Mouse (Mus musculus): ENCODE data around the gene Notch1. TPM values are rescaled to one million over a fixed set of nuclear protein-coding genes. Genes with fewer than 3 reads are reported as not detected.
A peak's percentile ranks its signal among the peaks of the same experiment; 100 is the strongest.

The Notch1 gene
- polyA plus RNA-seq, 1 experiment from 2014 or later: 14.1 TPM

GRCm38 (mm10) chr2:26483230-26483869, 33.1 kb downstream of the Notch1 start:
- Histone ChIP-seq H3K27me3 (ENCODE audit: control insufficient read depth, insufficient read depth, low read length) (no peaks in the 10 kb centered on the region), H3K36me3 (ENCODE audit: control insufficient read depth, insufficient read depth, low read length) (peaks cover 21% of the 10 kb centered on the region), H3K4me1 (ENCODE audit: control insufficient read depth, insufficient read depth, low read length) (peaks cover 62% of the 10 kb centered on the region), H3K4me3 (replicated peaks; ENCODE audit: low read length) (no peak overlapping the region), H3K27ac (ENCODE audit: low read length) (peak overlapping the region; percentile 83), H3K9me3 (replicated peaks; ENCODE audit: control insufficient read depth, low read length) (no peaks in the 10 kb centered on the region), H3K4me2 (ENCODE audit: low read depth, low read length) (no peak overlapping the region; the same call in 1 of the 2 replicates), H3K9ac (ENCODE audit: low read length) (peak overlapping the region; percentile 36; the same call in 1 of the 2 replicates)
- no peak for ATAC-seq (ENCODE audit: insufficient read depth, low FRiP score)
- WGBS: 49% methylated on average over 13 of the region's 13 CpGs

GRCm38 (mm10) chr2:26482824-26483223, 33.6 kb downstream of the Notch1 start:
- Histone ChIP-seq H3K4me1 (ENCODE audit: control insufficient read depth, insufficient read depth, low read length) (peaks cover 57% of the 10 kb centered on the region), H3K9ac (ENCODE audit: low read length) (0 out of 2 replicates have a peak overlapping the region, but pooled peaks have one; percentile 36), H3K4me2 (ENCODE audit: low read depth, low read length) (peak overlapping the region; percentile 22; the same call in 1 of the 2 replicates), H3K27ac (ENCODE audit: low read length) (peak overlapping the region; percentile 83), H3K4me3 (replicated peaks; ENCODE audit: low read length) (no peak overlapping the region), H3K36me3 (ENCODE audit: control insufficient read depth, insufficient read depth, low read length) (peaks cover 24% of the 10 kb centered on the region), H3K9me3 (replicated peaks; ENCODE audit: control insufficient read depth, low read length) (no peaks in the 10 kb centered on the region), H3K27me3 (ENCODE audit: control insufficient read depth, insufficient read depth, low read length) (no peaks in the 10 kb centered on the region)
- WGBS: 60% methylated on average over 3 of the region's 3 CpGs
- ATAC-seq (ENCODE audit: insufficient read depth, low FRiP score): no peak

- H3K9me3 ChIP-seq (replicated peaks; ENCODE audit: control insufficient read depth, low read length): no peaks in the 10 kb centered on the region
- H3K36me3 ChIP-seq (ENCODE audit: control insufficient read depth, insufficient read depth, low read length): peaks cover 32% of the 10 kb centered on the region
- H3K27ac ChIP-seq (ENCODE audit: low read length): peak overlapping the region; percentile 83
- peak overlapping the region; percentile 26; the same call in 1 of the 2 replicates for H3K4me2 ChIP-seq (ENCODE audit: low read depth, low read length)
- no peak overlapping the region; the same call in 1 of the 2 replicates for H3K4me3 ChIP-seq (replicated peaks; ENCODE audit: low read length)
- WGBS: 57% methylated on average over 10 of the region's 10 CpGs
- H3K4me1 ChIP-seq (ENCODE audit: control insufficient read depth, insufficient read depth, low read length): peaks cover 48% of the 10 kb centered on the region
- peak overlapping the region; percentile 44; the same call in 1 of the 2 replicates for H3K9ac ChIP-seq (ENCODE audit: low read length)
- no peaks in the 10 kb centered on the region for H3K27me3 ChIP-seq (ENCODE audit: control insufficient read depth, insufficient read depth, low read length)
- ATAC-seq (ENCODE audit: insufficient read depth, low FRiP score): peak; percentile 81
Measured at GRCm38 (mm10) chr2:26481724-26482495, 34.6 kb downstream of the Notch1 start.

GRCm38 (mm10) chr2:26480911-26481310, 35.6 kb downstream of the Notch1 start:
- Histone ChIP-seq H3K9me3 (replicated peaks; ENCODE audit: control insufficient read depth, low read length) (no peaks in the 10 kb centered on the region), H3K4me3 (replicated peaks; ENCODE audit: low read length) (no peak overlapping the region), H3K27me3 (ENCODE audit: control insufficient read depth, insufficient read depth, low read length) (no peaks in the 10 kb centered on the region), H3K4me1 (ENCODE audit: control insufficient read depth, insufficient read depth, low read length) (peaks cover 38% of the 10 kb centered on the region), H3K4me2 (ENCODE audit: low read depth, low read length) (no peak overlapping the region), H3K9ac (ENCODE audit: low read length) (no peak overlapping the region), H3K27ac (ENCODE audit: low read length) (peak overlapping the region; percentile 69; the same call in 1 of the 2 replicates), H3K36me3 (ENCODE audit: control insufficient read depth, insufficient read depth, low read length) (peaks cover 34% of the 10 kb centered on the region)
- WGBS: 92% methylated on average over 12 of the region's 12 CpGs
- ATAC-seq (ENCODE audit: insufficient read depth, low FRiP score): no peak

- no peak for ATAC-seq (ENCODE audit: insufficient read depth, low FRiP score)
- WGBS: 88% methylated on average over 2 of the region's 2 CpGs
- no peaks in the 10 kb centered on the region for H3K9me3 ChIP-seq (replicated peaks; ENCODE audit: control insufficient read depth, low read length)
- H3K4me1 ChIP-seq (ENCODE audit: control insufficient read depth, insufficient read depth, low read length): peaks cover 30% of the 10 kb centered on the region
- no peak overlapping the region for H3K9ac ChIP-seq (ENCODE audit: low read length)
- H3K27me3 ChIP-seq (ENCODE audit: control insufficient read depth, insufficient read depth, low read length): no peaks in the 10 kb centered on the region
- H3K27ac ChIP-seq (ENCODE audit: low read length): no peak overlapping the region
- peaks cover 40% of the 10 kb centered on the region for H3K36me3 ChIP-seq (ENCODE audit: control insufficient read depth, insufficient read depth, low read length)
- H3K4me2 ChIP-seq (ENCODE audit: low read depth, low read length): no peak overlapping the region
- H3K4me3 ChIP-seq (replicated peaks; ENCODE audit: low read length): no peak overlapping the region
Measured at GRCm38 (mm10) chr2:26478685-26479205, 37.7 kb downstream of the Notch1 start.

- Histone ChIP-seq H3K9ac (ENCODE audit: low read length) (no peak overlapping the region), H3K4me1 (ENCODE audit: control insufficient read depth, insufficient read depth, low read length) (peaks cover 22% of the 10 kb centered on the region), H3K4me3 (replicated peaks; ENCODE audit: low read length) (no peak overlapping the region), H3K9me3 (replicated peaks; ENCODE audit: control insufficient read depth, low read length) (no peaks in the 10 kb centered on the region), H3K27me3 (ENCODE audit: control insufficient read depth, insufficient read depth, low read length) (no peaks in the 10 kb centered on the region), H3K4me2 (ENCODE audit: low read depth, low read length) (no peak overlapping the region), H3K36me3 (ENCODE audit: control insufficient read depth, insufficient read depth, low read length) (peaks cover 45% of the 10 kb centered on the region), H3K27ac (ENCODE audit: low read length) (no peak overlapping the region)
- no peak for ATAC-seq (ENCODE audit: insufficient read depth, low FRiP score)
- WGBS: 91% methylated on average over 7 of the region's 7 CpGs
Measured at GRCm38 (mm10) chr2:26477911-26478310, 38.6 kb downstream of the Notch1 start.

GRCm38 (mm10) chr2:26475505-26476430, 40.7 kb downstream of the Notch1 start:
- H3K36me3 ChIP-seq (ENCODE audit: control insufficient read depth, insufficient read depth, low read length): peaks cover 36% of the 10 kb centered on the region

GRCm38 (mm10) chr2:26474789-26475504, 41.5 kb downstream of the Notch1 start:
- no peak overlapping the region for H3K9ac ChIP-seq (ENCODE audit: low read length)
- H3K4me2 ChIP-seq (ENCODE audit: low read depth, low read length): no peak overlapping the region
- H3K27me3 ChIP-seq (ENCODE audit: control insufficient read depth, insufficient read depth, low read length): no peaks in the 10 kb centered on the region
- H3K27ac ChIP-seq (ENCODE audit: low read length): peak overlapping the region; percentile 69
- H3K4me3 ChIP-seq (replicated peaks; ENCODE audit: low read length): no peak overlapping the region
- H3K36me3 ChIP-seq (ENCODE audit: control insufficient read depth, insufficient read depth, low read length): peaks cover 34% of the 10 kb centered on the region
- WGBS: 38% methylated on average over 9 of the region's 9 CpGs
- H3K4me1 ChIP-seq (ENCODE audit: control insufficient read depth, insufficient read depth, low read length): 0 out of 2 replicates have a peak, but pooled peaks cover 7% of the 10 kb centered on the region
- ATAC-seq (ENCODE audit: insufficient read depth, low FRiP score): peak; percentile 26; the same call in 1 of the 2 replicates
- H3K9me3 ChIP-seq (replicated peaks; ENCODE audit: control insufficient read depth, low read length): no peaks in the 10 kb centered on the region

More at GRCm38 (mm10) chr2:26475505-26476430, 40.7 kb downstream of the Notch1 start:
- no peak overlapping the region for H3K4me2 ChIP-seq (ENCODE audit: low read depth, low read length)
- peak overlapping the region; percentile 42 for H3K9ac ChIP-seq (ENCODE audit: low read length)
- H3K4me1 ChIP-seq (ENCODE audit: control insufficient read depth, insufficient read depth, low read length): 0 out of 2 replicates have a peak, but pooled peaks cover 7% of the 10 kb centered on the region
- no peaks in the 10 kb centered on the region for H3K9me3 ChIP-seq (replicated peaks; ENCODE audit: control insufficient read depth, low read length)
- no peak overlapping the region for H3K4me3 ChIP-seq (replicated peaks; ENCODE audit: low read length)
- H3K27me3 ChIP-seq (ENCODE audit: control insufficient read depth, insufficient read depth, low read length): no peaks in the 10 kb centered on the region
- no peak for ATAC-seq (ENCODE audit: insufficient read depth, low FRiP score)
- 73% methylated on average over 13 of the region's 13 CpGs for WGBS
- peak overlapping the region; percentile 69 for H3K27ac ChIP-seq (ENCODE audit: low read length)
